Mouse (Mus musculus) erythroblast, embryonic 14.5 days (primary cell): ENCODE results near the gene Clstn2.

ENCODE experiments used
- GATA1 ChIP-seq: IDR thresholded peaks from 2 replicates; pipeline ENCODE4 v1.6.1; 2012; ENCODE audit warnings: low read length, inconsistent platforms, mixed read lengths
- TAL1 ChIP-seq: IDR thresholded peaks from 3 replicates; pipeline ENCODE4 v1.6.1; 2012; ENCODE audit warnings: low read length, inconsistent platforms, mixed read lengths

DNA sequence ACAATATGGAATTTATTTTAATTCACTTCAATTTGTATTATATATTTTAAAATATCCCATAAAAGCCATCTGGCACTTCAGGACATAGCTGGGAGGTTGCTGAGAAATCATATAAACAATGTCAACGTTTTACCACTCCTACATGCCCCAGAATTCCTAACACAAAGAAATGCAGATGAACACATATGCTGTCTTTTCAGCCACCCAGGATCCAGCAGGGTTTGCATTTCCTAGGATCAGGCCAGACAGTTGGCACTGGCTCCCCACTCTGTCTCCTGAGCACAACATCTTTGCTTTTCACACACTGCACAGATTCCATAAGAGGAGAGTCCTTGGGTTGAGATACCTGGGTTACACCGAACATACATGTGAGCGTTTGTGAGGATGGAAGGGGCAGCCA is 508.1 kb downstream of the Clstn2 start:
- TF ChIP-seq TAL1 = no peak
- TF ChIP-seq GATA1 = no peak
